Mouse (Mus musculus): ENCODE data around the gene Rwdd3. TPM values are rescaled to one million over a fixed set of nuclear protein-coding genes. Genes with fewer than 3 reads are reported as not detected.

Rwdd3 gene
- polyA plus RNA-seq (2014; fragmentation: Nextera tagmentation; extraction: Ambion mirVana): 5.9 and 7.6 TPM in 2 replicates

- no peak within 1 kb of the TSS; the same call in 1 of the 2 replicates for H3K27ac ChIP-seq (ENCODE audit: low read depth, low read length)
- ATAC-seq (ENCODE audit: low read depth): peak; percentile 93
Observed at GRCm38 (mm10) chr3:121171243-121171871, at the start of gene Rwdd3. Gene Rwdd3 (minus strand): TSS chr3:121171695.

GRCm38 (mm10) chr3:121217011-121217410 is 45.5 kb upstream of the Rwdd3 start:
- Histone ChIP-seq H3K9ac (replicated peaks; ENCODE audit: low read depth, low read length) (no peak overlapping the region), H3K36me3 (ENCODE audit: control insufficient read depth, insufficient read depth, low read length) (no peaks in the 10 kb centered on the region), H3K27me3 (ENCODE audit: control insufficient read depth, insufficient read depth, low read length) (no peaks in the 10 kb centered on the region), H3K9me3 (ENCODE audit: control insufficient read depth, low read length) (no peaks in the 10 kb centered on the region), H3K4me1 (ENCODE audit: control insufficient read depth, insufficient read depth, low read length) (no peaks in the 10 kb centered on the region; the same call in 1 of the 2 replicates), H3K27ac (ENCODE audit: low read depth, low read length) (no peak overlapping the region), H3K4me2 (ENCODE audit: low read depth, low read length) (no peak overlapping the region), H3K4me3 (ENCODE audit: low read depth, low read length) (no peak overlapping the region)
- 84% methylated on average over 6 of the region's 6 CpGs for WGBS
- ATAC-seq (ENCODE audit: low read depth): no peak

More at GRCm38 (mm10) chr3:121171243-121171871, at the start of gene Rwdd3:
- peak within 1 kb of the TSS; percentile 69 for H3K9ac ChIP-seq (replicated peaks; ENCODE audit: low read depth, low read length)
- no peaks in the 10 kb centered on the region for H3K27me3 ChIP-seq (ENCODE audit: control insufficient read depth, insufficient read depth, low read length)
- no peaks in the 10 kb centered on the region for H3K9me3 ChIP-seq (ENCODE audit: control insufficient read depth, low read length)
- H3K4me3 ChIP-seq (ENCODE audit: low read depth, low read length): peak within 1 kb of the TSS; percentile 58
- under 1% methylated on average over 33 of the region's 40 CpGs for WGBS
- peak within 1 kb of the TSS; percentile 74 for H3K4me2 ChIP-seq (ENCODE audit: low read depth, low read length)
- H3K4me1 ChIP-seq (ENCODE audit: control insufficient read depth, insufficient read depth, low read length): no peaks in the 10 kb centered on the region
- no peaks in the 10 kb centered on the region for H3K36me3 ChIP-seq (ENCODE audit: control insufficient read depth, insufficient read depth, low read length)

- ATAC-seq (ENCODE audit: low read depth): no peak
- Histone ChIP-seq H3K4me1 (ENCODE audit: control insufficient read depth, insufficient read depth, low read length) (no peaks in the 10 kb centered on the region), H3K27me3 (ENCODE audit: control insufficient read depth, insufficient read depth, low read length) (no peaks in the 10 kb centered on the region), H3K4me2 (ENCODE audit: low read depth, low read length) (no peak overlapping the region), H3K9ac (replicated peaks; ENCODE audit: low read depth, low read length) (no peak overlapping the region), H3K4me3 (ENCODE audit: low read depth, low read length) (no peak overlapping the region), H3K9me3 (ENCODE audit: control insufficient read depth, low read length) (no peaks in the 10 kb centered on the region), H3K27ac (ENCODE audit: low read depth, low read length) (no peak overlapping the region), H3K36me3 (ENCODE audit: control insufficient read depth, insufficient read depth, low read length) (no peaks in the 10 kb centered on the region)
- 83% methylated on average over 3 of the region's 3 CpGs for WGBS
Observed at GRCm38 (mm10) chr3:121213501-121213900, 42.0 kb upstream of the Rwdd3 start.

- 61% methylated on average over 1 of the region's 1 CpGs for WGBS
Observed at GRCm38 (mm10) chr3:121212156-121212555, 40.7 kb upstream of the Rwdd3 start.

GRCm38 (mm10) chr3:121208994-121209393 is 37.5 kb upstream of the Rwdd3 start:
- Histone ChIP-seq H3K4me3 (ENCODE audit: low read depth, low read length) (no peak overlapping the region), H3K4me1 (ENCODE audit: control insufficient read depth, insufficient read depth, low read length) (no peaks in the 10 kb centered on the region), H3K36me3 (ENCODE audit: control insufficient read depth, insufficient read depth, low read length) (no peaks in the 10 kb centered on the region), H3K4me2 (ENCODE audit: low read depth, low read length) (no peak overlapping the region), H3K9ac (replicated peaks; ENCODE audit: low read depth, low read length) (no peak overlapping the region), H3K27ac (ENCODE audit: low read depth, low read length) (no peak overlapping the region), H3K27me3 (ENCODE audit: control insufficient read depth, insufficient read depth, low read length) (no peaks in the 10 kb centered on the region), H3K9me3 (ENCODE audit: control insufficient read depth, low read length) (no peaks in the 10 kb centered on the region)
- ATAC-seq (ENCODE audit: low read depth): no peak
- whole genome bisulfite sequencing: 98% methylated on average over 5 of the region's 5 CpGs

More at GRCm38 (mm10) chr3:121212156-121212555, 40.7 kb upstream of the Rwdd3 start:
- Histone ChIP-seq H3K4me1 (ENCODE audit: control insufficient read depth, insufficient read depth, low read length) (no peaks in the 10 kb centered on the region), H3K9ac (replicated peaks; ENCODE audit: low read depth, low read length) (no peak overlapping the region), H3K4me3 (ENCODE audit: low read depth, low read length) (no peak overlapping the region), H3K36me3 (ENCODE audit: control insufficient read depth, insufficient read depth, low read length) (no peaks in the 10 kb centered on the region), H3K4me2 (ENCODE audit: low read depth, low read length) (no peak overlapping the region), H3K27me3 (ENCODE audit: control insufficient read depth, insufficient read depth, low read length) (no peaks in the 10 kb centered on the region), H3K27ac (ENCODE audit: low read depth, low read length) (no peak overlapping the region), H3K9me3 (ENCODE audit: control insufficient read depth, low read length) (no peaks in the 10 kb centered on the region)
- ATAC-seq (ENCODE audit: low read depth): no peak

GRCm38 (mm10) chr3:121206202-121206882 is 34.8 kb upstream of the Rwdd3 start:
- no peak for ATAC-seq (ENCODE audit: low read depth)
- 94% methylated on average over 19 of the region's 19 CpGs for WGBS
- H3K9me3 ChIP-seq (ENCODE audit: control insufficient read depth, low read length): no peaks in the 10 kb centered on the region

GRCm38 (mm10) chr3:121202638-121203037 is 31.1 kb upstream of the Rwdd3 start:
- no peaks in the 10 kb centered on the region for H3K27me3 ChIP-seq (ENCODE audit: control insufficient read depth, insufficient read depth, low read length)
- H3K27ac ChIP-seq (ENCODE audit: low read depth, low read length): no peak overlapping the region
- H3K9ac ChIP-seq (replicated peaks; ENCODE audit: low read depth, low read length): no peak overlapping the region
- no peak overlapping the region for H3K4me3 ChIP-seq (ENCODE audit: low read depth, low read length)
- H3K36me3 ChIP-seq (ENCODE audit: control insufficient read depth, insufficient read depth, low read length): no peaks in the 10 kb centered on the region
- ATAC-seq (ENCODE audit: low read depth): no peak
- no peak overlapping the region for H3K4me2 ChIP-seq (ENCODE audit: low read depth, low read length)
- no peaks in the 10 kb centered on the region for H3K9me3 ChIP-seq (ENCODE audit: control insufficient read depth, low read length)
- no peaks in the 10 kb centered on the region for H3K4me1 ChIP-seq (ENCODE audit: control insufficient read depth, insufficient read depth, low read length)
- WGBS: 91% methylated on average over 2 of the region's 2 CpGs

More at GRCm38 (mm10) chr3:121206202-121206882, 34.8 kb upstream of the Rwdd3 start:
- no peaks in the 10 kb centered on the region for H3K27me3 ChIP-seq (ENCODE audit: control insufficient read depth, insufficient read depth, low read length)
- H3K9ac ChIP-seq (replicated peaks; ENCODE audit: low read depth, low read length): no peak overlapping the region
- H3K36me3 ChIP-seq (ENCODE audit: control insufficient read depth, insufficient read depth, low read length): no peaks in the 10 kb centered on the region
- no peak overlapping the region for H3K4me2 ChIP-seq (ENCODE audit: low read depth, low read length)
- H3K4me3 ChIP-seq (ENCODE audit: low read depth, low read length): no peak overlapping the region
- H3K4me1 ChIP-seq (ENCODE audit: control insufficient read depth, insufficient read depth, low read length): no peaks in the 10 kb centered on the region
- no peak overlapping the region for H3K27ac ChIP-seq (ENCODE audit: low read depth, low read length)

- Histone ChIP-seq H3K27me3 (ENCODE audit: control insufficient read depth, insufficient read depth, low read length) (no peaks in the 10 kb centered on the region), H3K27ac (ENCODE audit: low read depth, low read length) (no peak overlapping the region), H3K9ac (replicated peaks; ENCODE audit: low read depth, low read length) (no peak overlapping the region), H3K36me3 (ENCODE audit: control insufficient read depth, insufficient read depth, low read length) (no peaks in the 10 kb centered on the region), H3K9me3 (ENCODE audit: control insufficient read depth, low read length) (no peaks in the 10 kb centered on the region), H3K4me1 (ENCODE audit: control insufficient read depth, insufficient read depth, low read length) (no peaks in the 10 kb centered on the region), H3K4me3 (ENCODE audit: low read depth, low read length) (no peak overlapping the region), H3K4me2 (ENCODE audit: low read depth, low read length) (no peak overlapping the region)
- ATAC-seq (ENCODE audit: low read depth): no peak
- 62% methylated on average over 11 of the region's 11 CpGs for WGBS
Observed at GRCm38 (mm10) chr3:121201012-121201747, 29.7 kb upstream of the Rwdd3 start.

GRCm38 (mm10) chr3:121189199-121189598 is 17.7 kb upstream of the Rwdd3 start:
- Histone ChIP-seq H3K27me3 (ENCODE audit: control insufficient read depth, insufficient read depth, low read length) (no peaks in the 10 kb centered on the region), H3K4me2 (ENCODE audit: low read depth, low read length) (no peak overlapping the region), H3K9me3 (ENCODE audit: control insufficient read depth, low read length) (no peaks in the 10 kb centered on the region), H3K4me3 (ENCODE audit: low read depth, low read length) (no peak overlapping the region), H3K36me3 (ENCODE audit: control insufficient read depth, insufficient read depth, low read length) (no peaks in the 10 kb centered on the region), H3K27ac (ENCODE audit: low read depth, low read length) (no peak overlapping the region), H3K9ac (replicated peaks; ENCODE audit: low read depth, low read length) (no peak overlapping the region), H3K4me1 (ENCODE audit: control insufficient read depth, insufficient read depth, low read length) (no peaks in the 10 kb centered on the region)
- no peak for ATAC-seq (ENCODE audit: low read depth)
- 96% methylated on average over 2 of the region's 2 CpGs for WGBS
